Mouse (Mus musculus) CD8-positive naive resting alpha-beta T cell, adult 2 months (primary cell): Measurements from ENCODE around the gene Ddx39b.

ENCODE experiments used
- DNase-seq, 2 experiments: peaks; one replicate each; pipeline ENCODE4 v3.0.0; 2022; ENCODE audit warnings: low read depth in 2 of 2, low spot score in 2 of 2

The Ddx39b gene

DNA sequence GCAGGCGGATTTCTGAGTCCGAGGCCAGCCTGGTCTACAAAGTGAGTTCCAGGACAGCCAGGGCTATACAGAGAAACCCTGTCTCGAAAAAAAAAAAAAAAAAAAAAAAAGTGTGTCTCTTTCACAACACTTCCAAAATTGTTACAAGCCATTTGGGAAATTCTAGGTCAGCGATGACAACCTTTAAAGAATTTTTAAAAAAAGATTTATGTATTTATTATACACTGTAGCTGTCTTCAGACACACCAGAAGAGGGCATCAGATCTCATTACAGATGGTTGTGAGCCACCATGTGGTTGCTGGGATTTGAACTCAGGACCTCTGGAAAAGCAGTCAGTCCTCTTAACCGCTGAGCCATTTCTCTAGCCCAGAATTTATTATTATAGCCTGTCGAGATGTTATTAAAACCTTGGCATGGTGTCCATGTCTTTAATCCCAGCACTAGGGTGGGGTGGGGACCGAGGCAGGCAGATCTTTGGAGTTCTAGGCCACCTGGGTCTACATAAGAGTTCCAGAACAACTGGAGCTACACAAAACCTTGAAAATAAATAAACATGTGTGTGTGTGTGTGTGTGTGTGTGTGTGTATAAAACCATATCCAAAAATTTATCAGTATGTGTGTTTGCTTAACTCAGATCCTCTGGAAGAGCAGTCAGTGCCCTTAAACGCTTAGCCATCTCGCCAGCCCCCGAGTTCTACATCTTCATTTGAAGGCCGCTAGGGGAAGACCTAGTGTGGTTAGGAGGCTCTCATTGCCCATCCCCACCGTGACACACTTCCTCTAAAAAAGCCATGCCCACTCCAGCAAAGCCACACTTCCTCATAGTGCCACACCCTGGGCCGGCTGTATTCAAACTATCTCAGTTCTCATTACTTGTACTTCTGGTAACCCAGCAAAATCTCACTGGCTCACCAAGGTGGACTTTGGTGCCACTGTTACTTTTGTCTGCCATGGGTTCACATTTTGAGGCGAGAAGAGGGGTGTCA, 17.2 kb downstream of the Ddx39b start:
- peak; percentile 66 to 76 for DNase-seq

DNA sequence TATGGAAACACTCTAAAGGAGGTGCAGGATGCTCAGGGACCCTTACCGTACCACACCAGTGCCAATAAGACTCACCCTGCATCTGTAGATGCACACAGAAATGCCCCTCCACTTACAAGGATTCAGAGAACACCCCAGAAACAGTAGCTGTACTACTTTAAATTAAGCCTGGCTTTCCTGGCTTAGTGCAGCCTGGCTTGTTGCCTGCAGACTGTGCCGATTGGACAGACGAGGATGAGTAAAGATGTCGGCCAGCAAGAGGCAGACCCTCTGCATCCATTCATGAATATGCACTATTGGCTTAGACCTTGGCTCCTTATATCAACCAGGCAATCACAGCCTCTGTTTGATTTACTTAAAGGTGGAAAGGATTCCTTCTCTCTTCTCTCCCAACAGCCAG, 18.1 kb downstream of the Ddx39b start:
- no peak for DNase-seq

DNA sequence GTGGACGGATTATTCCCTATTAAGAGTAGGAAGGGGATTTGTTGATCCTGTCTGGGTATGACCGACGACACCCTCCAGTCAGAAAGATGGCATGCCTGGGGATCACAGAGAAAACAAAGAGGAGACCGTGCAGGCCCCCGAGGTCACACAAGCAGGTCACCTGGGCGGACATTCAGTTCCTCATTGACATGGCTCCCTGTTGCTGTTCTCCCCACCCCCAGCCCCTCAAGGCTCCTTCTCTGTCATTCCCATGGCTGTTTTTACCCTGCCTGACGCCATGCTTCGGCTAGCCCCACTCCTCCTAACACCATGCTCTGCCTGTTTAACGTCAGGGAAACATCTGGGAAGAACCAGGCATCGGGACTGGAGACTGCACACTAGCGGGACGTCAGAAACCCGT, 20.1 kb downstream of the Ddx39b start:
- no peak for DNase-seq

DNA sequence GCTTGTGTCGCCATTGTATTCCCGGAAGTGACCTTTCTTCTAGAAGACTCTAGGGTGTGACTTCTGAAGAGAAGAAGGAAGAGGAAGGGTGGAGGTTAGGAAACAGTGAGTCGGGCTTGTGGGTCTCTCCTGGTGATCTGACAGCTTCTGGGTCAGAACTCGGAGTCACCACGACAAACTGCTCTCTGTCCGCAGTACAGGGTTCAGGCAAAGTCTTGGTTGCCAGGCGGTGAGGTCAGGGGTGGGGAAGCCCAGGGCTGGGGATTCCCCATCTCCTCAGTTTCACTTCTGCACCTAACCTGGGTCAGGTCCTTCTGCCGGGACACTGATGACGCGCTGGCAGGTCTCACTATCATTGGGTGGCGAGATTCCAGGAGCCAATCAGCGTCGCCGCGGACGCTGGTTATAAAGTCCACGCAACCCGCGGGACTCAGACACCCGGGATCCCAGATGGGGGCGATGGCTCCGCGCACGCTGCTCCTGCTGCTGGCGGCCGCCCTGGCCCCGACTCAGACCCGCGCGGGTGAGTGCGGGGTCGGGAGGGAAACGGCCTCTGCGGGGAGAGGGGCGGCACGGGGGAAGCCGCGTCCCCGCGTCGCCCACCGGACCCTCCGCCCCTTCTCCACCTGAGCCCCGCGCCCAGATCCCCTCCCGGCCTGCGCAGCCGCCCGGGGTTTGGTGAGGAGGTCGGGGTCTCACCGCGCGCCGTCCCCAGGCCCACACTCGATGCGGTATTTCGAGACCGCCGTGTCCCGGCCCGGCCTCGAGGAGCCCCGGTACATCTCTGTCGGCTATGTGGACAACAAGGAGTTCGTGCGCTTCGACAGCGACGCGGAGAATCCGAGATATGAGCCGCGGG, 21.3 kb downstream of the Ddx39b start, which contains the start of gene H2-D1:
TSS of gene H2-D1 (plus strand) at position 67 of the 859 bp plus-strand sequence.
- peak; percentile 100 for DNase-seq

DNA sequence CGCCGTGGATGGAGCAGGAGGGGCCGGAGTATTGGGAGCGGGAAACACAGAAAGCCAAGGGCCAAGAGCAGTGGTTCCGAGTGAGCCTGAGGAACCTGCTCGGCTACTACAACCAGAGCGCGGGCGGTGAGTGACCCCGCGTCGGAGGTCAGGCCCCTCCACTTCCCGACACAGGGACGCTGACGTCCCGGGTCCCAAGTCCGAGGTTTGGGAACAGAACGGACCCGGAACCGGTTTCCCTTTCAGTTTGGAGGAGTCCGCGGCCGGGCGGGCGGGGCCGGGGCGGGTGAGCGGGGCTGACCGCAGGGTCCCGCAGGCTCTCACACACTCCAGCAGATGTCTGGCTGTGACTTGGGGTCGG, 22.0 kb downstream of the Ddx39b start:
- DNase-seq: no peak

DNA sequence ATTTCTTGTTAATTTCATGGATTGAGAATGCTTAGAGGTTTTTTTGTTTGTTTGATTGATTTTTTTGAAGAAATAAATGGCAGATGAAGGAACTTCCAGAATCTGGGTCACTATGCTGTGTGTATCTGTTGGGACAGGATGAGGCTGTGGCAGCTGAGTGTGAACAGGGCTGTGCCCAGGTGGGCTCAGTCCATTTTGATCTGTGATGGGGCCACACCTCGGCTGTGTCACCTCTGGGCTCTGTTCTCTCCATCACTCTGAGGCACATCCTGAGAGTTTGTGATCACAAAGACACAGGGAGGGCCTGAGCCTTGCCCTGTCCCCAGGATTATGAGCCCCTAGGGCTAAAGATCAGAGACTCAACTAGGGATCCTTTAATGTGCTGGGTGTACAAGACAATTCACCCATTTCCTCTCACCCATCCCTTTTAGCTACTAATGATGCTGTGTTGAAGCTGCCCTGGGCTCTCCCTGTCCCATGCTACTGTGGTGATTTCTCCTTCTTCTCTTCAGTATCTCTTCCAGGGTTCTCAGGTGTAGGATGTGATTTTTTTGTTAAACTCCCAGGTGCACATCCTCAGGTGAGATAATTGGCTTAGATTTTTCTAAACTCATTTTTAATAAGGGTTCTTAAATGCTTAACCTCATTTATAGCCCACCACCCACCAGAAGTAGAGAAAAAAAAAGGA, 26.0 kb downstream of the Ddx39b start:
- DNase-seq: no peak

DNA sequence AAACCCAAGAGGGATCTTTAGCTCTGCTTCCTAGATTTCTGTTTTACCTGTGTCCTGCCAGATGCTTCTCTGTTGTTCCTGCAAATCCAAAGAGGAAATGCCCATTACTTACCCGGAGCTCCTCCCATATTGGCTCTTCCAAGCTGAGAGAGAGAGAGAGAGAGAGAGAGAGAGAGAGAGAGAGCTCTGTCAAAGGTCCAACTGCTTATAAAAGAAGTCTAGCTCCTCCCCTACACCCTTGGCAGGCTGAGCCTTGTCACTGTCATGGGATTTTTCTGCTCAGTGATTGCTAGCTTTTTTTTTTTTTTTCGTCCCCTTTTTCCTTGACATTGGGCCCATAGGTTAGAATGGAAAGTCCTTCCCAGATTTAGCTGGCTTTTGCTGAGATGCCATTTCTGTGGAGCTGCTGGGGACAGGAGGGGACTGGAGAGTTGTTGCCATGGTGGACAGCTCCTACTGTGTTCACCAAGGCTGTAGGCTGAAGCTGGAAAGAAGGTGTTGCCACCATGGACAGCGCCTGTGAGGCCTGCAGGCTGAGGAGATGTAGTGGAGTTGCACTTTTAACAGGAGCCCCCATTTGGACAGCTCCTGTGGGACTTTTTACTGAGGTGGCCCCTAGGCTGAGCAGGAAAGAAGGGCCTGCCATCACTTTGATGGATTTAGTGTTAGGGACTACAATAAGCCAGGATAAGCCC, 28.3 kb downstream of the Ddx39b start:
- DNase-seq: no peak

DNA sequence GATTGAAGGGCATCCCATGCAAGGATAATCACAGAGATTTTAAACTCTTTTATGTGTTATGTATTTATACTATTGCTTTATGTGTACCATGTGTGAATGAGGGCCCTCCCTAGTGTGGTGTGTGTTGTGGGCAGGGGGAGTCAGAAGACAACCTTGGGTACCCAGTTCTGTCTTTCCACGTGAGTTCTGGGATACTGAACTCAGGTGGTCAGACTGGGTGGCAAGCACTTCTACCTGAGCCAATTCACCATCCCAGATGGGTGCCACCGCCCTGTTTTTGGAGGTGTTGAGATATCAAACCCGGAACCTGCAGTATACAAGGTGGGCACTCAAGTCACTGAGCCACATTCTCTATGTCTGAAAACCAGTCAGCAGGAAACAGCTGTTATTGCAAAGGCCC, 30.7 kb downstream of the Ddx39b start:
- DNase-seq: no peak

DNA sequence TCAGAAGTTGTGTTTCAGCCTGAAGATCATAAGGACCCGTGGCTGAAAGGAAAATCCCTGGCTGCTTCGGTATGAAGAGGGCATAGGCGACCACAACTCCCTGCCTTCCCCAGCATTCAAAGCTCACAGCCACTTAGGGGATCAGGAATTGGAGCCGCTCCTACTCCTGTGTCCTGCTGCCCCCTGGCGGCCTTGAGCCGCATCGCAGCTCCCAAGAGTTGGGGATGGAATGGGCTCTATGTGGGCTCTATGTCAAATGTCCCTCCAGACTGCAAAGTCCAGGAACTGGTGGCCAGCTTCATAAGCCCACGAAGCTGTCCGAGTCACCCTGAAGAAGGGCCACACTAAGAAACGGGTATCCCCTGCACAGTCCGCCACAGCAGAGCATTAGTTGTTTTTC, 33.2 kb downstream of the Ddx39b start:
- DNase-seq: peak; percentile 84 to 87

DNA sequence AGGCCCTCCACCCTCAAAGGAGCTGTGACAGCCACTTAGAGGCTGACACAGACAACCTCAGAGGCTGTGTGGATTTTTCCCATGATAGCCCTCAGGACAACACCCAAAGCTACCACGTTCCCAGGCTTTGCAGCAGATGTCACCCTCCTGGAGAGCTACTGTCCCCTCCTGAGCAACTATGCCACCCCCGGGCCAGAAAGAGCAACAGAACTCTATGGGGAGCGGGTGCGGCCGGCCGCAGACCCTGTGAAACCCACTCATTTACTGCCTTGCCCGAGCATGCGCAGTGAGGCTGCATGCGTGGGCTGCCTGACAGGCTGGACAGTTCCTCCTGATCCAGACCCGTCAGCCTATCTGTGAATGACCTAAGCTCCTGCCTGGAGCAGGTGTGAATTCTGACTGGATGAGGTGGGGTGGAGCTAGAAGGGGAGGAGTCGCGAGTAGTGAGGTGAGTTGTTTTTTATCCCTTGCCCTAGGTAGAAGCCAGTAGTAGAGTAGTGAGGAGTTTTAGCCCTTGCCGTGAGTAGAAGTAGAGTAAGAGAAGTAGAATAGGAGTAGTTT, 34.8 kb downstream of the Ddx39b start:
- DNase-seq: no peak

DNA sequence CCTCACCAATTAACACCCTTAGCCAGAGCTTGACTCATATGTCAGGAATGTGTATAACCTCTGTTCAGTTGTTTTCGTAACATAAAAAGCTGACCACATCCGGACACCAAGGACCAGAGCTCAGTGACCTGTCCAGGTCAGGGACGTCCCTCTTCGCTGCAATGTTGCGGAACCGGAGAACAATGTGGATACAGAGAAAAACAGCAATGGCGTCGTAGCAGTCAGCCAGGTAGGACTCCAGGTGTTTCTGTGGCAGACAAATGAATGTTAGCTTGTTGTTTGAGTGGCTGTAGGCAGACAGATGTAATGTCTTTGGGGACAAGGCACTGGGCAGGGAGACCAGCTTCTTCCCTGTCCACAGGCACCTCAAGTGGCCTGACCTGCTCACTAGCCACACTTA, 36.5 kb downstream of the Ddx39b start:
- DNase-seq: no peak

DNA sequence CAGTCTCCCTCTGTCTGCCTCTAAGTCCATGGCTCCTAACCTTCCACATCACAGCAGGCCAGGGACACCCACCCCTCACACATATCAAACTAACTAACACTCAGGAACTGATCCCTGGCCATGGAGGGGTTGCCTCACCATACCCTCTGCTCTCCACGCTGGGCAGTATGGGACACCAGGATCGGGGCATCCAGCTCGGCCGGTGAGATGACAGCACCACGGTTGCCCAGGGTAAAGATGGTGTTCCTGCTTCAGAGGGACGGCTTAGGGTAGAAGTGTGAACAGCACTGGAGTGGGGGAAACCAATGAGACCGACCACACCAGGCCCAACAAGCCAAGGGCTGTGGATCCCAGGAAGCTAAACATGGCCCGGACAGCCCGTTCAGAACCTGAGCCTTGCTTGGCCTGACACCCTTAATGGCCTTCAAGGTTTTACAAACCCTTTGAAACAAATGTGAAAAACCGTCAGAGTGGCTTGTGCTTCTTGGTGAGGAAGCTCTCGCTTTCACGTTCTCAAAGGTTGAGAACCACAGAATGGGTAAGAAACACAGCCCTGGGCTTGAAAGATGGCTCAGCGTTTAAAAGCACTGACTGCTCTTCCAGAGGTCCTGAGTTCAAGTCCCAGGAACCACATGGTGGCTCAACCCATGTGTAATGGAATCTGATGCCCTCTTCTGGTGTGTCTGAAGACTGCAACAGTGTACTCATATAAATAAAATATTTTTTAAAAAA, 37.6 kb downstream of the Ddx39b start:
- DNase-seq: no peak

DNA sequence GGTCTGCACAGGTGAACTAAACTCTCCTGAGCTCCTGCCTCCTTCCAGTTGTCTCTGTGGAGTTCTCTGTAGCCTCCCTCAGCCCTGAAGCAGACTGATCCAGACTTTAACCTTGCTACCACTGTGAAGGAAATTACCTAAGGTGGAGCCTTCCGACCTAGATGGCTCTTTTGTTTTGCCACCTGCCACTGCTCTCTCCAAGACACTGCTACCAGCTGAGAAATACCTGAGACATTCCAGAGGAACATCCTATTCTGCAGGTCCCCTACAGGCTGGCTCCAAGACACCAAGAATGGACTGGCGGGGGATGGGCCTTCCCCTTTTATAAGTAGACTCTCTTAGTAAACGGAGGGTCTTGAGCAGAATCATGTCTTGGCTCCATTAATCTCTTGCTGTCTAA, 38.7 kb downstream of the Ddx39b start:
- no peak for DNase-seq

DNA sequence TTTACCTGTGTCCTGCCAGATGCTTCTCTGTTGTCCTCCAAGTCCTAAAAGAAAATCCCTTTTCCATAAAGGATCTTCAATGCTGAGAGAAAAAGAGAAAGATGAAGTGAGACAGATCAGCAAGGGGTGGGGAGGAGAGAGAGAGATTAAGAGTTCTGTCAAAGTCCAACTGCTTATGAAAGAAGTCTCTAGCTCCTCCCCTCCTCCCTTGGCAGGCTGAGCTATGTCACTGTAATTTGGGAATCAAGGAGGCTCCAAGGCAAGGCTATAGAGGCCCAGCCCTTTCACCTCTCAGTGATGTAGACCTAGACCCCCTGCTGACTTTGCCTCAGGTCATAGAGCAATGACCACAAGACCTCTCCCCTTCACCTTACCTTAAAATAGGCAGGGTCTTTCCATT, 43.9 kb downstream of the Ddx39b start:
- DNase-seq: no peak

DNA sequence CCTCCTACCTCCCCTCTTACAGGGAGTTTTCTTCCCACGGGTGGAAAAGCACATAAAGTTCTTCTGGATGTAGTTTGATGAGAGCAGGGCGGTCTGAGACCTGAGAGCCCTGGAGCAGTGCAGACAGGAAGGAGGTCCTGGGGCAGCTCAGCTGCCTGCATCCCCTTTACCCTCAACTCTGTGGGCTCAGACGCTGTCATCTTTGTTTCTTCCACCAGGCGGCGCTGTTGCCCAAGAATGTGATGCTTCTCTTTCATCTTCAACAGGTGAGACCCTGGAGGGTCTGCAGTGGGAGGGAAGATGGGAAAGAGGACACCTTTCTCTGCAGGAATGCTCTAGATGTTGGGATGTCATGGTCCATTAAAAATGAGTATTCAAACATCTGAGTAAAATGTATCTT, 54.2 kb downstream of the Ddx39b start:
- peak; percentile 83 to 86 for DNase-seq

DNA sequence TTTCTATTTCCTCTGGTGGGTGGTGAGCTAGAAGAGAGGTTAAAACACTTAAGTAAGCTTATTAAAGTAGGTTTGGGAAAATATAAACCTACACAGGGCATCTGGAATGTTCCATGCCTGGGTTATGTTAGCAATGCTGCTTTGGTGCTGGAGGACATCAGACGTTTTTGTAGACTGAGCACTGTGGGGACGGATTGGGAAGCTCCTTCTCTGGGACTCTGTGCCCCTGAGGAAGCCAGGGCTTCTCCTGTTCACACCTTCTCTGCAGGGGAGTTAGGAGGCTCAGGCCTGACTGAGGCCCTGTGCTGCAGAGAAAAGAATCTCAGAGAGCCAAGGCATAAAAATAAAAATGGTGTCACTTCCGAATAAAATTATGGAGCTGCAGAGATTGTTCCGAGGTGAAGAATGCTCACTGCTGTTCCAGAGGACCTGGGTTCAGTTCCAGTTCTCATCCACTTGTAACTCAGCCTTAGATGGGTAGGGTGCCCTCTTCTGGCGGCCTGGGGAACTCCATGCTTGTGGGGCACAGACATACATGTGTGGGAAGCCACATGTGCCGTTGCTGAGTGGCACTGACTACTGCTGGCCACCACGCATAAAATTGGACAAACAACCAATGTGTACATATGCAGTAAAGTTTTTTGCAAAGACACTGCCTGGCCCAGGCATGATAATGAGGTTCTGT, 58.9 kb downstream of the Ddx39b start:
- DNase-seq: peak in 1 of 2 experiments; percentile 51

DNA sequence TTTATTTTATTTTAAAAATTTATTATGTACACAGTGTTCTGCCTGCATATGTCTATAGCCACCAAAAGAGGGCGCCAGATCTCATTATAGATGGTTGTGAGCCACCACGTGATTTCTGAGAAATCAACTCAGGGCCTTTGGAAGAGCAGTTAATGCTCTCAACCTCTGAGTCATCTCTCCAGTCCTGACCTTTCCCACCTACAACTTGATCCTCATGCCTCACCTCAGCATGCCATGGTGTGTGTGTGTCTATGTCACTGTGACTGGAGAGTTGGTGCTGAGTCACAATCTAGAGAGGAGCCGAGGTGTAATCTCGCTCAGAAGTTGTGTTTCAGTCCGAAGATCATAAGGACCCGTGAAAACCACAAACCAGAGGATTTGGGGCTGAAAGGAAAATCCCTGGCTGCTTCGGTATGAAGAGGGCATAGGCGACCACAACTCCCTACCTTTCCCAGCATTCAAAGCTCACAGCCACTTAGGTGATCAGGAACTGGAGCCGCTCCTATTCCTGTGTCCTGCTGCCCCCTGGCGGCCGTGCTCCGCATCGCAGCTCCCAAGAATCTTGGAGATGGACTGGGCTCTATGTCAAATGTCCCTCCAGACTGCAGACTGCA, 60.2 kb downstream of the Ddx39b start:
- peak; percentile 92 to 94 for DNase-seq

DNA sequence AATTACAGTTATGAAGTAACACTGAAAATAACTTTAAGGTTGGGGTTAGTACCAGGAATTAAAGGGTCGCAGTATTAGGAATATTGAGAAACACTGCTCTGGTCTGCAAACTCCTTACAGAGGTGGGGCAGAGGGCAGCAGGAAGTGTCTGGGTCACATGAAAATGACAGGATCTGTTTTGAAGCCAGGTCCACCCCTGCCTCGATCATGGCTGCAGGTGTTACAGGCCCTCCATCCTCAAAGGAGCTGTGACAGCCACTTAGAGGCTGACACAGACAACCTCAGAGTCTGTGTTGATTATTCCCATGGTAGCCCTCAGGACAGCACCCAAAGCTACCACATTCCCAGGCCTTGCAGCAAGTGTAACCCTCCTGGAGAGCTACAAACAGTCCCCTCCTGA, 61.7 kb downstream of the Ddx39b start:
- DNase-seq: no peak
